Mouse (Mus musculus): Measurements from ENCODE around the gene Hipk2. TPM values are rescaled to one million over a fixed set of nuclear protein-coding genes. Genes with fewer than 3 reads are reported as not detected.

Gene Hipk2
- total and polyA plus RNA-seq, 3 experiments = 3.9 to 85.1 (median 14.1) TPM

GRCm38 (mm10) chr6:38690615-38691014 is 185.3 kb downstream of the Hipk2 start:
- Histone ChIP-seq H3K9me3 (replicated peaks; ENCODE audit: insufficient read depth, low read length) (no peaks in the 10 kb centered on the region), H3K9ac (ENCODE audit: control insufficient read depth, low read depth, low read length, poor library complexity, severe bottlenecking) (no peak overlapping the region), H3K27me3 (ENCODE audit: control insufficient read depth in 1 of 2, insufficient read depth in 2 of 2, low read length in 2 of 2) (no peaks in the 10 kb centered on the region), H3K4me3 (ENCODE audit: control insufficient read depth in 1 of 2, insufficient read depth in 1 of 2, low read depth in 2 of 2, low read length in 2 of 2) (no peak overlapping the region), H3K36me3 (ENCODE audit: control insufficient read depth in 1 of 2, insufficient read depth in 2 of 2, low read length in 2 of 2) (no peaks in the 10 kb centered on the region), H3K27ac (ENCODE audit: control insufficient read depth, low read depth, low read length) (no peak overlapping the region), H3K4me1 (ENCODE audit: control insufficient read depth in 1 of 2, insufficient read depth in 2 of 2, low read length in 2 of 2) (no peaks in the 10 kb centered on the region), H3K79me2 (ENCODE audit: control insufficient read depth, insufficient read depth, low read length, poor library complexity) (no peaks in the 10 kb centered on the region)
- TF ChIP-seq MAFK (IDR thresholded peaks at IDR 0.05; ENCODE audit: borderline replicate concordance, low read depth, low read length) (no peak), RCOR1 (IDR thresholded peaks at IDR 0.05; ENCODE audit: low read depth, low read length) (no peak), TAL1 (IDR thresholded peaks at IDR 0.05; ENCODE audit: low read length) (no peak)
- DNase-seq (ENCODE audit: low read depth, low spot score) = no peak

- no peak overlapping the region for H3K27ac ChIP-seq (ENCODE audit: control insufficient read depth, low read depth, low read length)
- TF ChIP-seq USF2 (IDR thresholded peaks at IDR 0.05; ENCODE audit: borderline replicate concordance in 1 of 2, insufficient read depth in 1 of 2, low read depth in 1 of 2, low read length in 2 of 2) (no peak), ZNF384 (IDR thresholded peaks at IDR 0.05; ENCODE audit: low read depth, low read length) (no peak), SIN3A (IDR thresholded peaks at IDR 0.05; ENCODE audit: low read length) (no peak), CHD1 (IDR thresholded peaks at IDR 0.05; ENCODE audit: low read depth, low read length) (no peak), NELFE (IDR thresholded peaks at IDR 0.05; ENCODE audit: low read depth, low read length) (no peak), MXI1 (IDR thresholded peaks at IDR 0.05; ENCODE audit: low read depth, low read length) (no peak), ELF1 (IDR thresholded peaks at IDR 0.05; ENCODE audit: low read depth, low read length) (no peak), MAZ (IDR thresholded peaks at IDR 0.05; ENCODE audit: low read depth, low read length) (no peak), POLR2AphosphoS2 (IDR thresholded peaks at IDR 0.05; ENCODE audit: low read length) (no peak), GABPA (IDR thresholded peaks at IDR 0.05; ENCODE audit: low read depth, low read length) (no peak), USF1 (IDR thresholded peaks at IDR 0.05; ENCODE audit: low read depth, low read length) (no peak), JUND (IDR thresholded peaks at IDR 0.05; ENCODE audit: low read depth, low read length) (no peak), RAD21 (IDR thresholded peaks at IDR 0.05; ENCODE audit: low read depth, low read length) (no peak), POLR2AphosphoS5 (IDR thresholded peaks at IDR 0.05; ENCODE audit: borderline replicate concordance, low read depth, low read length) (no peak), ZC3H11A (IDR thresholded peaks at IDR 0.05; ENCODE audit: low read depth, low read length) (no peak)
Observed at GRCm38 (mm10) chr6:38688841-38689240, 187.1 kb downstream of the Hipk2 start.

More at GRCm38 (mm10) chr6:38688841-38689240, 187.1 kb downstream of the Hipk2 start:
- no peak overlapping the region for H3K9ac ChIP-seq (ENCODE audit: control insufficient read depth, low read depth, low read length, poor library complexity, severe bottlenecking)
- no peaks in the 10 kb centered on the region for H3K36me3 ChIP-seq (ENCODE audit: control insufficient read depth in 1 of 2, insufficient read depth in 2 of 2, low read length in 2 of 2)
- H3K4me3 ChIP-seq (ENCODE audit: control insufficient read depth in 1 of 2, insufficient read depth in 1 of 2, low read depth in 2 of 2, low read length in 2 of 2) = no peak overlapping the region
- no peak for DNase-seq (ENCODE audit: low read depth, low spot score)
- no peaks in the 10 kb centered on the region for H3K9me3 ChIP-seq (replicated peaks; ENCODE audit: insufficient read depth, low read length)
- no peaks in the 10 kb centered on the region for H3K79me2 ChIP-seq (ENCODE audit: control insufficient read depth, insufficient read depth, low read length, poor library complexity)
- H3K4me1 ChIP-seq (ENCODE audit: control insufficient read depth in 1 of 2, insufficient read depth in 2 of 2, low read length in 2 of 2) = no peaks in the 10 kb centered on the region
- no peaks in the 10 kb centered on the region for H3K27me3 ChIP-seq (ENCODE audit: control insufficient read depth in 1 of 2, insufficient read depth in 2 of 2, low read length in 2 of 2)
